13 mouse cellular contexts compared by ENCODE assay signal in genomic region chr10:74053059-74053458, GRCm38 (mm10).
A peak's percentile ranks its signal among the peaks of the same experiment; 100 is the strongest.
DNase-seq lines count a peak whose midpoint lies in the region; ATAC-seq and TF ChIP-seq lines count a peak whose summit lies in the region.
"Had no signal": no experiment of that assay in that cellular context is flagged by ENCODE, and none has a peak within 500 bp of the region (broad histone marks: within the 10 kb centered on the region; RNA-seq: fewer than 3 reads in every experiment).

No protein-coding gene starts in this region.

- TF ChIP-seq CTCF in lung, postnatal 0 days (IDR thresholded peaks at IDR 0.05), result no peak

- no peak overlapping the region for H3K27ac ChIP-seq in lung, postnatal 0 days (ENCODE audit: low read length)
- H3K27ac ChIP-seq: stomach, postnatal 0 days had no signal

- intact Hi-C loops in gastrocnemius, postnatal 14 days (cut with DNase I; ENCODE audit: low total_unique reads), result no loop called here

- no peak overlapping the region for H3K4me3 ChIP-seq in lung, postnatal 0 days (ENCODE audit: low read depth, low read length)
- H3K4me3 ChIP-seq: myocyte had no signal

- TF ChIP-seq EP300 in lung, postnatal 0 days (IDR thresholded peaks at IDR 0.05), result no peak

- H3K27me3 ChIP-seq in lung, postnatal 0 days (replicated peaks; ENCODE audit: insufficient read depth, low read length), result no peaks in the 10 kb centered on the region

- no peaks in the 10 kb centered on the region for H3K4me1 ChIP-seq in lung, postnatal 0 days (ENCODE audit: insufficient read depth, low read depth, low read length)

- peak; percentile 20 to 39 for DNase-seq in cerebellum, postnatal 14 days
- DNase-seq in cerebellum, adult 9-11 months, result no peak
- DNase-seq in lung, postnatal 0 days (ENCODE audit: low spot score), result peak; percentile 7
- DNase-seq in lung, postnatal 14 days, result no peak
- peak; percentile 35 to 44 for DNase-seq in left cerebral cortex, adult 18-20 months (ENCODE audit: low spot score in 2 of 2)
- peak; percentile 21 to 34 for DNase-seq in right cerebral cortex, postnatal 36 days (ENCODE audit: low spot score in 2 of 2)
- DNase-seq in retina, embryonic 14.5 days (ENCODE audit: low spot score), result no peak
- DNase-seq in gastrocnemius, postnatal 14 days, result no peak
- DNase-seq: B cell, adult 2 months; heart, adult 18-20 months; lung, postnatal 4 days had no signal

- no peaks in the 10 kb centered on the region for H3K36me3 ChIP-seq in lung, postnatal 0 days (ENCODE audit: insufficient read depth, low read length)

- no peak overlapping the region; the same call in 1 of the 2 replicates for H3K4me2 ChIP-seq in lung, postnatal 0 days (replicated peaks; ENCODE audit: low read depth, low read length)

- no peaks in the 10 kb centered on the region for H3K9me3 ChIP-seq in lung, postnatal 0 days (ENCODE audit: low read length)

- WGBS in lung, postnatal 0 days, result 36% methylated on average over 9 of the region's 9 CpGs

- H3K9ac ChIP-seq in lung, postnatal 0 days (replicated peaks; ENCODE audit: low read depth), result no peak overlapping the region

- ATAC-seq in lung, postnatal 0 days, result no peak

Comparison
In these comparisons a context has a peak if more than half of its experiments do, and no peak if none do; other contexts are left out.
1. DNase-seq: peak in cerebellum, postnatal 14 days (2 of 2), lung, postnatal 0 days (single experiment), left cerebral cortex, adult 18-20 months (2 of 2) and right cerebral cortex, postnatal 36 days (2 of 2); none in cerebellum, adult 9-11 months (single experiment), lung, postnatal 14 days (single experiment), retina, embryonic 14.5 days (single experiment) and gastrocnemius, postnatal 14 days (single experiment).